Mouse (Mus musculus): ENCODE measurements around the gene Ahctf1. TPM values are rescaled to one million over a fixed set of nuclear protein-coding genes. Genes with fewer than 3 reads are reported as not detected.

The Ahctf1 gene
- 16.5 and 17.0 TPM in 2 replicates for polyA plus RNA-seq (2015; fragmentation: Nextera tagmentation; extraction: Ambion mirVana)

GRCm38 (mm10) chr1:179803513-179804139 lies at the start of gene Ahctf1:
Gene Ahctf1, minus strand, starts transcription at chr1:179803680.
- Histone ChIP-seq H3K9ac (peak within 1 kb of the TSS; percentile 88), H3K4me1 (replicated peaks) (peaks cover 25% of the 10 kb centered on the region), H3K4me2 (peak within 1 kb of the TSS; percentile 75), H3K36me3 (peaks cover 4% of the 10 kb centered on the region; the same call in 1 of the 2 replicates), H3K9me3 (no peaks in the 10 kb centered on the region), H3K27me3 (no peaks in the 10 kb centered on the region), H3K27ac (replicated peaks) (peak within 1 kb of the TSS; percentile 89), H3K4me3 (peak within 1 kb of the TSS; percentile 83)
- ATAC-seq (ENCODE audit: low FRiP score, low read depth) = peak; percentile 99
- whole genome bisulfite sequencing = under 1% methylated on average over 56 of the region's 56 CpGs

- Histone ChIP-seq H3K9ac (peak overlapping the region; percentile 54), H3K4me3 (peak overlapping the region; percentile 41), H3K27me3 (no peaks in the 10 kb centered on the region), H3K9me3 (no peaks in the 10 kb centered on the region), H3K4me1 (replicated peaks) (peaks cover 4% of the 10 kb centered on the region), H3K4me2 (peak overlapping the region; percentile 71), H3K27ac (replicated peaks) (no peak overlapping the region), H3K36me3 (no peaks in the 10 kb centered on the region)
- 3% methylated on average over 20 of the region's 20 CpGs for WGBS
- peak; percentile 73 for ATAC-seq (ENCODE audit: low FRiP score, low read depth)
Measured at GRCm38 (mm10) chr1:179847759-179848389, 44.4 kb upstream of the Ahctf1 start.

GRCm38 (mm10) chr1:179847173-179847572 lies 43.7 kb upstream of the Ahctf1 start:
- Histone ChIP-seq H3K9me3 (no peaks in the 10 kb centered on the region), H3K4me3 (no peak overlapping the region; the same call in 1 of the 2 replicates), H3K4me2 (no peak overlapping the region), H3K4me1 (replicated peaks) (peaks cover 4% of the 10 kb centered on the region), H3K9ac (no peak overlapping the region), H3K27ac (replicated peaks) (no peak overlapping the region), H3K36me3 (no peaks in the 10 kb centered on the region), H3K27me3 (no peaks in the 10 kb centered on the region)
- no peak for ATAC-seq (ENCODE audit: low FRiP score, low read depth)
- 55% methylated on average over 7 of the region's 7 CpGs for WGBS

- H3K36me3 ChIP-seq = no peaks in the 10 kb centered on the region
- H3K4me3 ChIP-seq = no peak overlapping the region
- ATAC-seq (ENCODE audit: low FRiP score, low read depth) = no peak
- H3K4me1 ChIP-seq (replicated peaks) = peaks cover 4% of the 10 kb centered on the region
- 85% methylated on average over 16 of the region's 16 CpGs for WGBS
- H3K9me3 ChIP-seq = no peaks in the 10 kb centered on the region
- H3K9ac ChIP-seq = no peak overlapping the region
- H3K27me3 ChIP-seq = no peaks in the 10 kb centered on the region
- H3K27ac ChIP-seq (replicated peaks) = no peak overlapping the region
- H3K4me2 ChIP-seq = no peak overlapping the region
Measured at GRCm38 (mm10) chr1:179845832-179846499, 42.5 kb upstream of the Ahctf1 start.

- Histone ChIP-seq H3K4me3 (no peak overlapping the region), H3K27me3 (no peaks in the 10 kb centered on the region), H3K36me3 (no peaks in the 10 kb centered on the region), H3K4me1 (replicated peaks) (peaks cover 4% of the 10 kb centered on the region), H3K9ac (no peak overlapping the region), H3K9me3 (no peaks in the 10 kb centered on the region), H3K4me2 (no peak overlapping the region), H3K27ac (replicated peaks) (no peak overlapping the region)
- WGBS = 19% methylated on average over 5 of the region's 5 CpGs
- ATAC-seq (ENCODE audit: low FRiP score, low read depth) = no peak
Measured at GRCm38 (mm10) chr1:179844894-179845293, 41.4 kb upstream of the Ahctf1 start.

- ATAC-seq (ENCODE audit: low FRiP score, low read depth) = no peak
- Histone ChIP-seq H3K9me3 (no peaks in the 10 kb centered on the region), H3K4me1 (replicated peaks) (peaks cover 4% of the 10 kb centered on the region), H3K4me3 (no peak overlapping the region), H3K9ac (no peak overlapping the region), H3K4me2 (no peak overlapping the region), H3K36me3 (no peaks in the 10 kb centered on the region), H3K27me3 (no peaks in the 10 kb centered on the region), H3K27ac (replicated peaks) (no peak overlapping the region)
- WGBS = 38% methylated on average over 3 of the region's 3 CpGs
Measured at GRCm38 (mm10) chr1:179843981-179844380, 40.5 kb upstream of the Ahctf1 start.

GRCm38 (mm10) chr1:179842568-179842967 lies 39.1 kb upstream of the Ahctf1 start:
- H3K4me3 ChIP-seq = no peak overlapping the region
- no peak overlapping the region for H3K27ac ChIP-seq (replicated peaks)

GRCm38 (mm10) chr1:179836426-179837404 lies 33.2 kb upstream of the Ahctf1 start:
- no peaks in the 10 kb centered on the region for H3K27me3 ChIP-seq
- no peak overlapping the region for H3K4me2 ChIP-seq
- no peak overlapping the region for H3K9ac ChIP-seq
- no peaks in the 10 kb centered on the region; the same call in 1 of the 2 replicates for H3K9me3 ChIP-seq
- no peak overlapping the region for H3K27ac ChIP-seq (replicated peaks)
- 94% methylated on average over 7 of the region's 7 CpGs for WGBS
- H3K4me3 ChIP-seq = no peak overlapping the region
- H3K4me1 ChIP-seq (replicated peaks) = no peaks in the 10 kb centered on the region
- H3K36me3 ChIP-seq = no peaks in the 10 kb centered on the region
- ATAC-seq (ENCODE audit: low FRiP score, low read depth) = no peak

More at GRCm38 (mm10) chr1:179842568-179842967, 39.1 kb upstream of the Ahctf1 start:
- Histone ChIP-seq H3K36me3 (no peaks in the 10 kb centered on the region), H3K4me1 (replicated peaks) (no peaks in the 10 kb centered on the region), H3K9ac (no peak overlapping the region), H3K9me3 (no peaks in the 10 kb centered on the region), H3K4me2 (no peak overlapping the region), H3K27me3 (no peaks in the 10 kb centered on the region)
- ATAC-seq (ENCODE audit: low FRiP score, low read depth) = no peak
- 68% methylated on average over 7 of the region's 7 CpGs for WGBS

GRCm38 (mm10) chr1:179835753-179836425 lies 32.4 kb upstream of the Ahctf1 start:
- no peak for ATAC-seq (ENCODE audit: low FRiP score, low read depth)
- Histone ChIP-seq H3K9me3 (no peaks in the 10 kb centered on the region; the same call in 1 of the 2 replicates), H3K4me3 (no peak overlapping the region)

GRCm38 (mm10) chr1:179833596-179833995 lies 30.1 kb upstream of the Ahctf1 start:
- 97% methylated on average over 1 of the region's 1 CpGs for WGBS
- Histone ChIP-seq H3K36me3 (no peaks in the 10 kb centered on the region), H3K4me2 (no peak overlapping the region), H3K27ac (replicated peaks) (no peak overlapping the region), H3K4me3 (no peak overlapping the region), H3K4me1 (replicated peaks) (no peaks in the 10 kb centered on the region), H3K9me3 (no peaks in the 10 kb centered on the region; the same call in 1 of the 2 replicates), H3K27me3 (no peaks in the 10 kb centered on the region), H3K9ac (no peak overlapping the region)
- no peak for ATAC-seq (ENCODE audit: low FRiP score, low read depth)

More at GRCm38 (mm10) chr1:179835753-179836425, 32.4 kb upstream of the Ahctf1 start:
- no peaks in the 10 kb centered on the region for H3K27me3 ChIP-seq
- no peak overlapping the region for H3K4me2 ChIP-seq
- no peaks in the 10 kb centered on the region for H3K4me1 ChIP-seq (replicated peaks)
- no peaks in the 10 kb centered on the region for H3K36me3 ChIP-seq
- WGBS = 97% methylated on average over 1 of the region's 1 CpGs
- no peak overlapping the region for H3K27ac ChIP-seq (replicated peaks)
- no peak overlapping the region for H3K9ac ChIP-seq

GRCm38 (mm10) chr1:179832710-179833240 lies 29.3 kb upstream of the Ahctf1 start:
- H3K4me2 ChIP-seq = no peak overlapping the region
- H3K9ac ChIP-seq = no peak overlapping the region
- ATAC-seq (ENCODE audit: low FRiP score, low read depth) = no peak
- no peak overlapping the region for H3K27ac ChIP-seq (replicated peaks)
- no peaks in the 10 kb centered on the region for H3K27me3 ChIP-seq
- no peak overlapping the region for H3K4me3 ChIP-seq
- H3K9me3 ChIP-seq = no peaks in the 10 kb centered on the region; the same call in 1 of the 2 replicates
- 84% methylated on average over 7 of the region's 7 CpGs for WGBS
- no peaks in the 10 kb centered on the region for H3K4me1 ChIP-seq (replicated peaks)
- H3K36me3 ChIP-seq = no peaks in the 10 kb centered on the region
